Mouse (Mus musculus): ENCODE measurements around the gene Ccdc141.

Gene Ccdc141

DNA sequence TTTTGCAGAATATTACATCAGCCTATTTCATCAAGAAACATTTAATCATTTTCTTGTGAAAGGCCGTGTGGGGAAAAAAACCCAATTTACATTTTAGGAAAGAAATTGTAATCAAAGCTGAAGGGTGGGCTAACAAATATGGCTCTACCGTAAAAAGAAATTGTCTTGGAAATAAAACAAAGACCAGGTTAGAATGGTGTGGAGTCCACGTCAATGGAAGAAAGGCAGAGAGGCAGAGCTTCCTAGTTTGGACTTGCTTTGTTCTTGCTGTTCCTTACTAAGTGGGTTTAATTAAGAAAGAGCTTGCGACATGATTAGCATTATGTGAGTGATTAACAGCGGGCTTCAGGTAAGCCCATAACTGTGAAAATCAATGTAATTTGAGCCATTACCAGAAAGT is 199.4 kb downstream of the Ccdc141 start:
- DNase-seq (ENCODE audit: low read depth), result peak; percentile 4

DNA sequence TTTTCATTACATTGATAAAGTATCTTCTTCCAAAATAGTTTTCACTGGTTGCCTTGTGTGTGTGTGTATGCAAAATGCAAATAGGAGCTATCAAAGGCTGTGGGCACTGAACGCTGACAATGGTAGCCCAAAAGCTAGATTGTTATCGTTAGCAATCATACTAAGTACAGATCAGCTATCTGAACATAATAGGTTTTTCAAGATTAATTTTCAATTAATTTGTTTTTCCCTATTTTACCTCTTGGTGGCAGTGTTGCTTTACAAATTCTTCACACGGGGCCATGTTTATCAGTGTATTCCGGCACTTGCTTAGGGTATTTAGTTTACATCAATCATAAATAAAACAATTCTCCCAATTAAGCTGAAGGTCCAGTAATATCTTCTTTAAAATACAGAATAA is 199.8 kb downstream of the Ccdc141 start:
- DNase-seq (ENCODE audit: low read depth), result peak; percentile 46

DNA sequence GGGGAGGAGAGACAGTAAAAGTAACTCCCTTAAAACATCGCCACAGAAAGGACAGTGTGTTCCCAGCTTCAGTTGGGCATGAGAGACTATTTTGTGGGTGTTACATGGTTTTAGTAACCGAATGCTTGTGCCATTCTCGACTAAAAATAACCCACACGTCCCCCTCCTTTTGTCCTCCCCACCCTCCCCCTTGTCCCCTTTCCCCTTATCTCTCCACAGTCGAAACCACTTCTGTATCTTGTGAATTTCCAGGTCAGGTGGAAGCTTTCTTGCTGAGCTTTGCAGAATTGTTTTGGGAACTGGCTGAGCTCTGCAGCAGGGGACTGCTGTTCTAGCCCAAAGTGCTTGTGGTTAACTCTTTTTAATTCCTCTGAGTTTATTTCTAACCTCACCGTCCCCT is 200.2 kb downstream of the Ccdc141 start:
- DNase-seq (ENCODE audit: low read depth), result no peak

DNA sequence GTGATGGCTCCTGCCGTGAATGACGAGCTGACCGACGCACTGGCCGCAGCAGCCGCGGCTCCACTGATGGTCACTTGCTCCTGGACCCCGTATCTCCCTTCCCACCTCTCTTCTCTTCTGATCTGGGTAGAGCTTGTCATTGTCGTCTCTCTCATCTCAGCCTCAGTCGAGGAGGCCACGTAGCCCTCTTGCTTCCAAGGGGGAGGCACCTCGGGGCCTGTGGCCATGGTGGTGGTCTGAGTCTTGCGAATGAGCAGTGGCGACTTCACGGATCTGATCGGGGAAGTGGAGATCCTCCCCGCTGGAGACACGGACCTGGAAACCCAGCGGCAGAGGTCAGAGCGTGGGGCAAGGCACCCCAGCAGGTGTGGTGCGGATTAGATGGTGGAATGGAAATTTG is 200.8 kb downstream of the Ccdc141 start:
- no peak for DNase-seq (ENCODE audit: low read depth)

DNA sequence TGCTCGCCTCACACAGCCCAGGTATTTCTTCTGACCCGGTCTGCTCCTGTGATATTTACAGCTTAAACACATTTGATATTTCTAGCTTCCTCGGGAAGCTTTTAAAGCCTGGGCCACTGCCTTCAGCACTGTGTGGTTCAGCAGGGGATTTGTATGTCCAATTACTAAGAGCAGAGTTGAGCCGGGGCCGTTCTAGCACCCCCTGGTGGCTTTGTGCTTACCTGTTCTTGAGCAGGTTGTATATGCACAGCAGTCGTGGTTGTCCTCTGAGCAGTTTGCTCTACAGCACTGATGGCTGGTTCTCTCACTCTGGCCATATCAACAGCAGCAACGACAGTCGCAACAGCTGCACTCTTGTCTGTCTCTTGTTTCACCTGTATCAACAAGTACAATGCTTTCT is 201.5 kb downstream of the Ccdc141 start:
- DNase-seq (ENCODE audit: low read depth), result peak; percentile 78

DNA sequence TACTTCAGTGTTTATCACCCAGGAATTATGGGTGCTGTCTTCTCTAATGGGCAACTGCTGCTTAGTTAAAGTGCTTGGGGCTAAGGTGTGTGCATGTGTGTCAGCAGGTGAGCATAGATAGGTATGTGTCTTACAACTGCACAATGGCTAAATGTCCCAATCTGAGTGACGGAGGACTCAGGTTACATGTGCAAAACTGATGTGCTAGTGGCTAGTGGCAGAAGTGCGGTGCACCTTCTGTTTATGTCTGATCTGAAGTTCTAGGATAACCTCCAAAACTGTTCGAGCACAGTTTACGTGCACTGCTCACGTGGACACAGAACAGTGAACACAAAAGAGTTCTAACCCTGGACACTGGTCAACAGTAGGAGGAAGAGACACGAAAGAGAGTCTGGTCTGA is 203.9 kb downstream of the Ccdc141 start:
- DNase-seq (ENCODE audit: low read depth), result no peak

DNA sequence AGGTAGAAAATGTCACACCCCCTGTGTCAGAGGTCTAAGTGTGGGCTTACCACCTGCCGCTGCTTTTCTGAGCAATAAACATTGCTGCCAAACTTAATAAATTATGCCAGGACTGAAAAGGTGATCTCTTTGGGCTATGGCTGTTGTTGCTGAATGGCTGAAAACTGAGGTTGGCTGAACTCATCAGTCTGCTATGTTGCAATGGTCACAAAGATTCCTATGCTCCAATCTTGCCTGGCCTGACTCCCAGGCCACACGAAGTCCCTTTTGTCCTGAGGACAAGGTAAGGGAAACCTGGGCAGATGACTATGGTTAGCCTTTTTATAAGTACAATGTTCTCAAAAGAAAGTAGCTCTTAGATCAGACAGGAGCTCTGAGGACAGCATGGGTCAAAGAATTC is 204.4 kb downstream of the Ccdc141 start:
- DNase-seq (ENCODE audit: low read depth), result no peak

DNA sequence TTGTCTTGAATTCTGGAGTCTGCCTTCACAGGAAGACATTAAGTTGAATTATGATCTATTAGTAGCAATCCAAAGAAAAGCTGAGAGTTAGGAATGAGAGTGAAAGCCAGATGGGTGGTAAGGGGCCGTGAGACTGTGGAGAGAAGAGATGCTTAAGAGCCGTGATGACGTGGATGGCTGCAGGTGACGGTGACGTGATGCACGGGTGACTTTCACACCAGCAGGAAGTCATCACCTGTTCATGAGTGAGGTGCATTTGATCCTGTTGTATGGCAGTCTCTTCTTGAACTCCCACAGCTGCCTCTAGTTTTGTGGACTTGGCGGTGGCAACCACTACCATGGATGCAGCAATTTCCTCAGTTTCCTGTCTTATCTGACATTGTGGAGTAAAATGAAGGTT is 204.9 kb downstream of the Ccdc141 start:
- DNase-seq (ENCODE audit: low read depth), result no peak

DNA sequence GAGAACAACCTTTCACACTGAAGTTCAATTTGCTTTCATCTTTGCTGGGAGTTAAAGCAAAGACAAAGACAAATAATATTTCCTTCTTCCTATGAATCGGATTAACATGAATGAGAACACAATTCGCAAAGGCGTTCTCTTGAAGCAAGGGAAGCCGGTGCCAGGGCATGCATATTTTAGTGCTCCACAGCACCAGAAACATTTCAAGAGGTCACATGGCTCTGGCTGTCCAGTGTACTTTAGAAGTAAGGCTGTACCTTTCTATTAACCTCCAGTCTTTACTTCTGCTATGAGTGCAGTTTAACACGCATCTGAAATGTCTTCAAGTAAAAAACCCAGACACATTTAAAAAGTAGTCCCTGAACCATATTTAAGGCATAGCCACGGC is 208.4 kb downstream of the Ccdc141 start:
- DNase-seq (ENCODE audit: low read depth), result no peak

DNA sequence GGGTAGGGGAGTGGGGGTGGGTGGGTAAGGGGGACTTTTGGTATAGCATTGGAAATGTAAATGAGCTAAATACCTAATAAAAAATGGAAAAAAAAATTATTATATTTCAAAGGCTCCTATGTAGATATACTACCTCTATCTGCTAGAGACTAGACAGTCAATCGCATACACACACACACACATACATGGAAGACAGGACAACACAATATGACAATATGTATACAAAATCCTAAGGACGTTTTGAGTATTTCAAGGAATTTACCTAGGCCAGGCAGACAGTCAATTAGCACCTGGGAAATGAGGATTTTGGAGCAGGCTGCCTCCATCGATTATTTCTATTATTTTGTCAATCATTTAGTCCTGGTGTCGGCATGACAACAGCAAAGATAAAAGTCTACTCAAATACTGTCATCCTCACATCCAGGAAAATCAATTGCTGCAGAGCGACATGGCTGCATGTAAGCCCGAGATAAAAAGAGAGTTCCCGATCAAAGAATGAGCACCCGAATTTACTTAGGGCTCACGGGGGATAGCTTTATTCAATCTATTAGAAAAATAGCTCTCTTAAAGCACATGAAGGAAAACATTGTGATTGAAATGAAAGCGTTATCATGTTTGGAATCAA is 208.9 kb downstream of the Ccdc141 start:
- DNase-seq (ENCODE audit: low read depth), result no peak
